Mouse (Mus musculus) olfactory bulb, adult 2 months (tissue): ENCODE measurements around the gene Adamts17. TPM values are rescaled to one million over a fixed set of nuclear protein-coding genes. Genes with fewer than 3 reads are reported as not detected.

Experiments
- H3K27ac ChIP-seq: fragments of 200-500 bp; 2 replicates; pipeline ENCODE4 v1.5.1; 2012; ENCODE audit warnings: low read depth, low read length; ENCODE audit not compliant: insufficient read depth
- H3K4me1 ChIP-seq: fragments of 200-500 bp; 2 replicates; pipeline ENCODE4 v1.6.1; 2012; ENCODE audit warnings: low read length; ENCODE audit not compliant: control insufficient read depth, insufficient read depth
- H3K4me3 ChIP-seq: fragments of 200-500 bp; 2 replicates; pipeline ENCODE4 v1.5.1; 2012; ENCODE audit warnings: mild to moderate bottlenecking, low read depth, low read length, moderate library complexity; ENCODE audit not compliant: insufficient read depth
- CTCF ChIP-seq: fragments of 200-500 bp; IDR thresholded peaks from 2 replicates; pipeline ENCODE4 v1.5.1; 2012; ENCODE audit warnings: low read depth, mild to moderate bottlenecking, low read length, moderate library complexity; ENCODE audit not compliant: insufficient read depth
- POLR2A ChIP-seq: fragments of 200-500 bp; IDR thresholded peaks from 2 replicates; pipeline ENCODE4 v1.6.1; 2012; ENCODE audit warnings: mild to moderate bottlenecking, low read depth, low read length, moderate library complexity; ENCODE audit not compliant: insufficient read depth
- WGBS: fragments of 180-500 bp; shearing (Covaris S2); methylation state at CpG from one replicate; pipeline ENCODE4 v1.1.7; 2018; 5-methylcytosine and 5-hydroxymethylcytosine counted together
- polyA plus RNA-seq: library from polyadenylated mRNA; stranded (reverse); fragments of >200 nt; gene quantifications from 2 replicates; pipeline ENCODE4 v1.2.4, GENCODE M21; 2012; ENCODE audit warnings: low replicate concordance; ENCODE audit not compliant: missing spikeins, insufficient read depth, insufficient read length

Gene Adamts17
- polyA plus RNA-seq, 1 experiment = not detected

DNA sequence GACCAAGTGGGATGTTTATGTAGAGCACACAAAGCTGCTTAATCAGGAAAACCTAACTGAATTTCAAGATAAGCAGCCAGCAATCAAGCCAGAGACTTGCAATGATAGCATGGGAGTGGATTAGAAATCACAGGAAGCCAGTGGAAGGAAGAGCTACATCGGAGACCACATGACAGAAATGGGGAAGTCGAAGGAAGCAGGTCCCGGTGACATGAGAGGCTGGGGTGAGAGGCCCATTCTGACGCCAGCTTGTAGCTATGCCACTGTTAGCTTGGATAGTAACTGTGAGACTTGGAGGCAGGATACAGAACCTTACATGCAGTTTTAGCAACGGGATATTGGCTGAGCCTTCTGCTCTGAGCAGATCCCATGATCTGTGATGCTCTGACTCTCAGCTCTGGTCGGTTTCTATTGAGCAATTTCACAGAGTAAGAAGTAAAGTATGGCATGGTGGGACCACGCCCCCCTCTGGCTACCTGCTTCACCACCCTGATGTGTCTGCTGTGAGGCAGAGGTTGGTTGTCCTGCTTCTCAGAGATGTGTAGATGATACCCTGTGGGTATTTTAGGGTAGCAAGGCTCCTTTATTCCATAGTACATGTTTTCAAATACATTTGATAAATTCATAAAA is 211.7 kb downstream of the Adamts17 start:
- Histone ChIP-seq H3K4me3 (no peak overlapping the region), H3K4me1 (no peaks in the 10 kb centered on the region), H3K27ac (no peak overlapping the region)
- 85% methylated on average over 7 of the region's 7 CpGs for WGBS
- no peak for TF ChIP-seq CTCF
- TF ChIP-seq POLR2A = no peak

GRCm38 (mm10) chr7:67054876-67055275 is 215.3 kb downstream of the Adamts17 start:
- TF ChIP-seq POLR2A = no peak
- no peak for TF ChIP-seq CTCF
- no peak overlapping the region for H3K4me3 ChIP-seq
- H3K4me1 ChIP-seq = no peaks in the 10 kb centered on the region
- H3K27ac ChIP-seq = no peak overlapping the region
- 95% methylated on average over 3 of the region's 3 CpGs for WGBS

DNA sequence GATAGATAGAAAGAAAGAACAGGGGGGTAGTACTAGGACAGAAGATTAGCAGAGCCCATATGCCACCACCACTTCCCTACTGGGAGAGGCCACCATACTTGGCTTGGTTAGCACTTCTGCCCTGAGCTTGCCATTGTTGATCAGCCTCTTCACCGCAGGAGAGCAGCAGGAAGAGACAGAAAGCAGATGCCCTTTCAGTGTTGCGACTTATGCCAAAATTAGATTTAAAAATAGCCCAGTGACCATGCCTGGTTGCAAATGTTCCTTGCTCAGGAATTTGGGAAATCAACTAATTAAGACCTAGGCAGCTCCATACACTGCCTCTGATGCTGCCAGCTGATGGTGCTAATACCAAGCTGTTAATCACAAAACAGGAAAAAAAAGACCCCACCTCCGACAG is 216.0 kb downstream of the Adamts17 start:
- Histone ChIP-seq H3K4me1 (no peaks in the 10 kb centered on the region), H3K27ac (no peak overlapping the region), H3K4me3 (no peak overlapping the region)
- no peak for TF ChIP-seq CTCF
- TF ChIP-seq POLR2A = no peak
- 52% methylated on average over 3 of the region's 3 CpGs for WGBS

- Histone ChIP-seq H3K4me1 (peaks cover 5% of the 10 kb centered on the region), H3K27ac (no peak overlapping the region), H3K4me3 (no peak overlapping the region)
- TF ChIP-seq CTCF (no peak), POLR2A (no peak)
- WGBS = 87% methylated on average over 9 of the region's 9 CpGs
Measured at GRCm38 (mm10) chr7:67061756-67062155, 222.2 kb downstream of the Adamts17 start.

- H3K27ac ChIP-seq = no peak overlapping the region
- H3K4me1 ChIP-seq = peaks cover 5% of the 10 kb centered on the region
- H3K4me3 ChIP-seq = no peak overlapping the region
- WGBS = 93% methylated on average over 2 of the region's 2 CpGs
- TF ChIP-seq CTCF = no peak
- TF ChIP-seq POLR2A = no peak
Measured at GRCm38 (mm10) chr7:67062571-67062970, 223.0 kb downstream of the Adamts17 start.

DNA sequence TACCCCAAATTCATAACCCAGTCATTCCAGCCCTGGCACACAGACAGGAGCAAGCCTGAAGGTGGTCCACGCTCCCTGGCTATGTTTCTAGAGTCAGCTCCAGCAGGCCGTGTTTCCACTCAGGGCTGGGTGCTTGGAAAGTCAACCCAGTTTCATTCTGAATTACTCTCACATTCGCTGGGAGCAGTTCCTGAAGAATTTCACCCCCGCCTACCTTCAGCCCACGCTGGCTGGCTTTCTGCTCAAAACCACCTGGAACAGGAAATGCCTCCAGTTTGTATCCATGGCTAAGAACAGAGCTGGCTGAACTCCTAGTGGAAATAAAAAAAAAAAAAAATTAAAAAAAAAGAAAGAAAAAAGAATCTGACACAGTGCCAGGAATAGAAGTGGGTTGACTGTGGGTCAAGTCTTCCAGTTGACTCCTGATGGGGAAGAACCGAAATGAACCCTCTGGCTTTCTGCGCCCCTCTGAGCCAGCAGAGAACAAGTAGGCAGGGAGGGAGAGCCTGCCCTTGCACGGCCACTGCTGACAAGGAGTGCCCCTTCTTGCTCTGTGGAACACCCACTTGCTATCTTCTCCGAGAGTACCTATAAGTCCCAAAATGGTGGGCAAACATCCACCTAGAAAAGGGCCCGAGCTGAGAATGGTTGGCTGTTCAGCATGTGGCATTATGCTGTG is 225.2 kb downstream of the Adamts17 start:
- peaks cover 5% of the 10 kb centered on the region for H3K4me1 ChIP-seq
- no peak overlapping the region for H3K27ac ChIP-seq
- no peak overlapping the region for H3K4me3 ChIP-seq
- WGBS = 78% methylated on average over 10 of the region's 10 CpGs
- TF ChIP-seq CTCF (no peak), POLR2A (no peak)

DNA sequence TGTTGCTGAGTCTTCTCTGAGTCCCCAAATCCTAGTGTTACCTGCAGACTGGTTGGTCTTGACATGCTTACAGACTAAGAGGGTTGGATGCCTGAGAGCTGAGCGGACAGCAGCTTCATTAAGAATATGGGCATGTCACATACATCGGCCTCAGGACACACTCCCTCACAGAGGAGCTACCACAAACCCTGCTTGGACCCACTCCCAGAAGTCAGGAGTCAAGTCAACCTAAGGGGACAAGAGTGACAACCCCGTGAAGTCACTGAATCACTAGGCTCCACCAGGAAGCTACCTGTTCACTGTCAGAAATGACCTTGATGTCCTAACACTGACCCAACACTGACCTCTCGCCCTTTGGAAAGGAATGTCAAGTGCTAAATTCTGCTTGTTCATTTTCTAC is 226.1 kb downstream of the Adamts17 start:
- Histone ChIP-seq H3K27ac (no peak overlapping the region), H3K4me1 (peaks cover 5% of the 10 kb centered on the region), H3K4me3 (no peak overlapping the region)
- WGBS = 97% methylated on average over 4 of the region's 4 CpGs
- TF ChIP-seq CTCF = no peak
- no peak for TF ChIP-seq POLR2A

GRCm38 (mm10) chr7:67072015-67072685 is 232.6 kb downstream of the Adamts17 start:
- H3K27ac ChIP-seq = no peak overlapping the region
- H3K4me1 ChIP-seq = no peaks in the 10 kb centered on the region
- TF ChIP-seq POLR2A = no peak
- no peak for TF ChIP-seq CTCF
- no peak overlapping the region for H3K4me3 ChIP-seq
- WGBS = 89% methylated on average over 10 of the region's 10 CpGs

DNA sequence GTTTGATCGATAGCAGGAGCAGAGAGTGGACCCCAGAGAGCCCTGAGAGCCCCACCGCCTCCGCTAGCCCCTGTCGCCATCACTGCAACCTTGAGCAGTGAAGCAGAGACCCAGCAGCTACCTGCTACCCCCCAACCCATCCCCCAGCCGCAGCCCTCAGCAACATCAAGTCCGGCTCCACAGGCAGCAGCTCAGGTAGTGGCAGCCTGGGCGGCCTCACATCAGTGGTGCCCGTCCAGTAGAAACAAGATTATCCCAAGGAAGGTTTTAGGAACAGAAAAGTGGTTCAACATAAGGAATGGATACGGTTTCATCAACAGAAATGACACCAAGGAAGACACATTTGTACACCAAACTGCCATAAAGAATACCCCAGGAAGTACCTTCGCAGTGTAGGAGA is 243.2 kb downstream of the Adamts17 start:
- no peak overlapping the region for H3K4me3 ChIP-seq
- TF ChIP-seq CTCF (no peak), POLR2A (no peak)
- H3K4me1 ChIP-seq = no peaks in the 10 kb centered on the region
- H3K27ac ChIP-seq = no peak overlapping the region
- WGBS = 97% methylated on average over 10 of the region's 10 CpGs
